Mouse (Mus musculus): ENCODE measurements around the gene Kifap3. TPM values are rescaled to one million over a fixed set of nuclear protein-coding genes. Genes with fewer than 3 reads are reported as not detected.
"Not testable (repeated sequence)": the region's sequence is repeated elsewhere in the genome, so short reads cannot be mapped to it uniquely, and the experiment has no call there.

Kifap3 gene
- polyA plus RNA-seq (2014; fragmentation: Nextera tagmentation; extraction: Ambion mirVana), result 68.1 and 68.7 TPM in 2 replicates

DNA sequence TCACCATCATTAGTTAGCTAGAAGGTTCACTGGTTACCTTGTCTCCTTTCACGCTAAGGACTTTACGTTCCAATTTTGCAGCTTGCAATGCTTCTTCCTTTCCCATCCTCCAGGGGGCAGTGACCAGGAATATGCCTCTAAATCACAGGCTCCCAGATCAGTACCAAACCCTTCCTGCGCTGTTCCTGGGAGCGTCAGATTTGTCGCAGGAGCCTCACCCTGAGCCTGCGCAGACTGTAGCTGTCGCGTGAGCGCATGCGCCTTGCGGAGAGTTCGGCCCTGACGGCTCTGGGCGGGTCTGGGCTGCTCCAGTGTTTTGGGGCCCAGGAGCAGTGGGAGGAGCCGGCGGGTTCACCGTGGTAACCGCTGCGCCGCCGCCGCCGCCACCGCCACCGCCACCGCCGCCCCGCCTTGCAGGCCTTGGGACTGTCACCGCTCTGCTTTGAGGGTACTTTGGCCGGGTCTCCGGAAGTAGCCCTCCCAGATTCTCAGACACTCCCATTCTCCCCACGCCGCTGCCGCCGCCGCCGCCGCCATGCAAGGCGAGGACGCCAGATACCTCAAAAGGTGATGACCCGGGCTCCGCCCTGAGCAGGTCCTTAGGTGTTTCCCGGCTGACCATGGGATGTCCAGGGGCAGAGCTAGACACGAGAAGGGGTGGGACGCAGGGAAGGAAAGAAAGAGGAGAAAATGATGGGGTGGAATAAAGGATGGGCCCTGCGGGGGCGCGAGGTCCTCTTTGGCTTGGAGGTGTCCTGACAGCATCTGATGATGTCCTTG is at the start of gene Kifap3:
Kifap3 (plus strand) TSS at position 248 of the 780 bp plus-strand sequence.
- peak within 1 kb of the TSS; percentile 77 for H3K9ac ChIP-seq (ENCODE audit: low read length)
- H3K9me3 ChIP-seq (ENCODE audit: control insufficient read depth, low read length), result no peaks in the 10 kb centered on the region
- no peaks in the 10 kb centered on the region for H3K4me1 ChIP-seq (ENCODE audit: control insufficient read depth, insufficient read depth, low read length)
- H3K4me3 ChIP-seq (ENCODE audit: low read depth, low read length), result peak within 1 kb of the TSS; percentile 69
- H3K27ac ChIP-seq (ENCODE audit: low read depth, low read length), result peak within 1 kb of the TSS; percentile 85
- H3K36me3 ChIP-seq (ENCODE audit: control insufficient read depth, insufficient read depth, low read length), result peaks cover 4% of the 10 kb centered on the region; the same call in 1 of the 2 replicates
- DNase-seq (ENCODE audit: low spot score) (peak; percentile 98), ATAC-seq (ENCODE audit: insufficient read depth, low FRiP score, low TSS enrichment) (peak; percentile 100)
- H3K27me3 ChIP-seq (ENCODE audit: control insufficient read depth, insufficient read depth, low read length), result no peaks in the 10 kb centered on the region
- WGBS, result under 1% methylated on average over 44 of the region's 48 CpGs
- H3K4me2 ChIP-seq (ENCODE audit: low read depth), result peak within 1 kb of the TSS; percentile 68

DNA sequence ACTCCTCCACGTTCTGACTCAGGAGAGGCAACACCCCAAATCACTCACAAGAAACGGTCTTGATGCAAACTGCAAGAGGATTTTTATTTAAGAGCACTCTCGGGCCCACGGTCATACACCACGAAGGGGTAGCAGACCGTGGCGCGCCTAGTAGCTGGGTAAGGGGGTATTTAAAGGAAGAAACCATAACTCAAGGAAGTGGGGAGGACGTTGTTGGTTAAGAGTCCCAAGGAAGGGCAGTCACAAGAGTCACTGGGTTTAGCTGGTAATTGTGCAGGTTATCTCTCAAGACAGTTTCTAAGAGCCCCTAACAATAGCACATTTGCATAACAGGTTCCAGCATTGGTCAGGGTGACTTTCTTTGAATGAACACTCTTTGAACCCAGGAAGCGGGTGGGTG is 48.2 kb upstream of the Kifap3 start:
- not testable (repeated sequence) for H3K4me3 ChIP-seq (ENCODE audit: low read depth, low read length); H3K4me1 ChIP-seq (ENCODE audit: control insufficient read depth, insufficient read depth, low read length); H3K9me3 ChIP-seq (ENCODE audit: control insufficient read depth, low read length); H3K36me3 ChIP-seq (ENCODE audit: control insufficient read depth, insufficient read depth, low read length); H3K27me3 ChIP-seq (ENCODE audit: control insufficient read depth, insufficient read depth, low read length); H3K27ac ChIP-seq (ENCODE audit: low read depth, low read length); H3K9ac ChIP-seq (ENCODE audit: low read length); DNase-seq (ENCODE audit: low spot score); H3K4me2 ChIP-seq (ENCODE audit: low read depth); ATAC-seq (ENCODE audit: insufficient read depth, low FRiP score, low TSS enrichment)
- WGBS, result 93% methylated on average over 10 of the region's 10 CpGs

DNA sequence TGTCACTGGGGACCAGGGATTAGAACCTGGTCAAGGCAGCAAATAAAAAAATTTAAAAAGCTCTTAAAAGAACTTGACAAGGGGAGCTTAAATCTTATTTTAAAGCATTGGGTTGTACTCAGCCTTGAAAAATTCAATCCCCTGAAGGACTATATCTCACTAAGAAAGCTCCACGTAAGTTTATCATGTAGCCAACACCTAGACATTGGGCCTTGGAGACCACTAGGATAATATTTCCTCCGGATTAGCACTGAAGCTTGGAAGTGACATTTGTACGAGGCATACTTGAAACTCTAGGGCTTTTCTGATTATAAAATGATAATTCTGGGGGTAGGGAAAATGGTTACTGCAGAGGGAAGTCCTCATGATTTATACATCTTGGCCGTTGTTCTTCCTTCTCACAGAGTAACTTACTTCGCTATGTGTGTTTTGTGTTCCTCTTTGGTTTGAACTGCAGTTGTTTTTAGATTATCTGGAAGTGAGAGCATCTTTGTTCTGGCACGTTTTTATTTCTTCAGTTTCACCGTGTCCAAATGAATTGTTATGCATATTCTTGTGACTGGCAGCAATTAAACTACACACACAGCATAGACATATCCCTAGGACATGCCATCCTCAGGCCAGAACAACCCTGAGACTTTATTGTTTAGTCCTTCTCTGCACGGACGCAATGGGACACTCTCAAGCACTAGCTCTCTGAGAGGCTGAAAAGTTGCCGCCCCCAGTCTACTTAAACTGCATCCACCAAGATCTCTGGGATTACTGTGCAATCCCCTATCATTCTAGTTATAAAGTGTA is 42.7 kb upstream of the Kifap3 start:
- 76% methylated on average over 10 of the region's 10 CpGs for WGBS
- H3K4me1 ChIP-seq (ENCODE audit: control insufficient read depth, insufficient read depth, low read length), result no peaks in the 10 kb centered on the region

DNA sequence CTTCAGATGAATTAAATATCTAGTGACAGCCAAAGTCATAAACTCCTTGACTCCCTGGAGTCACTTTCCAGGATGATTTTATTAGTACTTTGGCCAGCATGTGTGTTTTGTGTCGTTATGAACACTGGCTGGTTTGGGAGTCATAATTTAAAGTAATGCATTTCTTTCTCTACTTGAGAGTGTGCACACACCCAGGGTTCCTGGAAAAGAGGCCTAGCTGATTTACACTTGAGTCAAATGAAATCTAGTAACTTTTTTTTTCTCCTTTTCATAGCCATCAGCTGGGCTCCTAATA is 42.2 kb upstream of the Kifap3 start:
- WGBS, result 63% methylated on average over 1 of the region's 1 CpGs
- H3K4me1 ChIP-seq (ENCODE audit: control insufficient read depth, insufficient read depth, low read length), result no peaks in the 10 kb centered on the region
- H3K4me3 ChIP-seq (ENCODE audit: low read depth, low read length), result no peak overlapping the region
- DNase-seq (ENCODE audit: low spot score), result no peak
- H3K27ac ChIP-seq (ENCODE audit: low read depth, low read length), result no peak overlapping the region
- no peaks in the 10 kb centered on the region for H3K9me3 ChIP-seq (ENCODE audit: control insufficient read depth, low read length)
- no peaks in the 10 kb centered on the region for H3K27me3 ChIP-seq (ENCODE audit: control insufficient read depth, insufficient read depth, low read length)
- no peak overlapping the region for H3K9ac ChIP-seq (ENCODE audit: low read length)
- H3K36me3 ChIP-seq (ENCODE audit: control insufficient read depth, insufficient read depth, low read length), result no peaks in the 10 kb centered on the region
- ATAC-seq (ENCODE audit: insufficient read depth, low FRiP score, low TSS enrichment), result no peak
- H3K4me2 ChIP-seq (ENCODE audit: low read depth), result no peak overlapping the region

More for the DNA sequence above, 42.7 kb upstream of the Kifap3 start:
- Histone ChIP-seq H3K36me3 (ENCODE audit: control insufficient read depth, insufficient read depth, low read length) (no peaks in the 10 kb centered on the region), H3K4me3 (ENCODE audit: low read depth, low read length) (no peak overlapping the region), H3K9me3 (ENCODE audit: control insufficient read depth, low read length) (no peaks in the 10 kb centered on the region), H3K4me2 (ENCODE audit: low read depth) (no peak overlapping the region), H3K9ac (ENCODE audit: low read length) (no peak overlapping the region), H3K27me3 (ENCODE audit: control insufficient read depth, insufficient read depth, low read length) (no peaks in the 10 kb centered on the region), H3K27ac (ENCODE audit: low read depth, low read length) (no peak overlapping the region)
- ATAC-seq (ENCODE audit: insufficient read depth, low FRiP score, low TSS enrichment), result no peak
- no peak for DNase-seq (ENCODE audit: low spot score)

DNA sequence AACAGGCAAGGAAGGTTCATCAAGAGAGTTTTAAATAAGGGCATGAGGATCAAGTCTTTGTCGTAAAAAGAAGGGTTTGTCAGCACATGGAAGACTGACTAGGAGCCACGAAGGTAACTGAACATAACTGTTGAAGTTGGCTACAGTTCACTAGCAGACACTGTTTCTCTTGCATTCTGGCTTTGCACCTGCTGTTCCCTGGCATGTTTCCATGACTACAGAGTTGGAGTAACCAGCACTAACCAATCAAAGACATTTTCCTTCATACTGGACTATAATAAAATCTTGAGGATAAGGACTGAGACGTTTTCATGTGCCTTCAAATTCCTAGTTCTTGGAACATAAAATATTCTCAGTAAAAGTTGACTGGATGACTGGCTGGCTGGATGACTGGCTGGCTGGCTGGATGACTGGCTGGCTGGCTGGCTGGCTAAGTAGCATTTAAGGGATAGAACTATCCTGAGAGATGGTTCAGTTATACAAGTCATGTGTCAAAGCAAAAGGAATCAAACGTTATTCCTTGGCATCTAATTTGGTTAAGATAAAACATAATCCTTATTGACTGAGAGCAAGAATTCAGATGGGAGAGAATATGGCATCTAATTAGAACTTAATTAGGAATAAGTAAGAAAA is 27.9 kb upstream of the Kifap3 start:
- WGBS, result 71% methylated on average over 4 of the region's 4 CpGs
- H3K9ac ChIP-seq (ENCODE audit: low read length), result no peak overlapping the region
- no peak overlapping the region for H3K4me2 ChIP-seq (ENCODE audit: low read depth)
- no peaks in the 10 kb centered on the region for H3K9me3 ChIP-seq (ENCODE audit: control insufficient read depth, low read length)
- ATAC-seq (ENCODE audit: insufficient read depth, low FRiP score, low TSS enrichment) (no peak), DNase-seq (ENCODE audit: low spot score) (no peak)
- no peaks in the 10 kb centered on the region for H3K4me1 ChIP-seq (ENCODE audit: control insufficient read depth, insufficient read depth, low read length)
- H3K4me3 ChIP-seq (ENCODE audit: low read depth, low read length), result no peak overlapping the region
- no peaks in the 10 kb centered on the region for H3K27me3 ChIP-seq (ENCODE audit: control insufficient read depth, insufficient read depth, low read length)
- H3K27ac ChIP-seq (ENCODE audit: low read depth, low read length), result no peak overlapping the region
- no peaks in the 10 kb centered on the region for H3K36me3 ChIP-seq (ENCODE audit: control insufficient read depth, insufficient read depth, low read length)

DNA sequence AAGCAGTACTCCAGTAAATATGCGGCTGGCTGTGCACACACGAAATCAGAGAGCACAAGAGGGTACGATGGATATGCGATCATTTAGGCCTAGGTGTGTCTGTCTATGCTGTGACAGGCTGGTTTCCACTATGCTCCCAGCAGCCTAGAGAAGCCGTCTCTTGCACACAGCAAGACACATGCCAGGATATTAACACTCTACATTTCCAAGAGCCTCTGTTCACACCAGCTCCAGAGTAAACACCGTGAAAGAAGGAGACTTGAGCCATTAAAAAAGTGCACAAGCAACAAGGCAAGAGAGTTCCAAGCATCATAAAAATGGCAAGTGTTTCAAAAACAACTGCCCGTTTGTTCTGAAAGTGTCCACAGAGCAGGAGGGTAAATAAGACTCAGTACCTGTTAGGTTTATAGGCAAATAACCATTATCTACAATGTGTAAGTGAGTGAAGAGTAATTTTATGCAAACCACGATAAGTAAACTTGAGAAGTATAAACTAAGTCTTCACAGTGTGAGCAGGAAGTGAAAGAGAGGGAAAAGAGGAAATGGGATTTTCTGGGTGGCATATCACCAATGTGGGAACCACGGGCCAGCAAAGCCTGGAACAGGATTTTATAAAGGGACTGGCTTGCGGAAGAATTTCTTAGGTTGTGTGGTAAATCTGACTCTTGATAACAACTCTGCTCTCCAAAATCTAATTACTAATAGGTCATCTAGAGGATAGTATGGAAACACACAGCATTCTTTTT is 21.7 kb upstream of the Kifap3 start:
- Histone ChIP-seq H3K36me3 (ENCODE audit: control insufficient read depth, insufficient read depth, low read length) (no peaks in the 10 kb centered on the region), H3K9ac (ENCODE audit: low read length) (no peak overlapping the region), H3K27me3 (ENCODE audit: control insufficient read depth, insufficient read depth, low read length) (no peaks in the 10 kb centered on the region), H3K9me3 (ENCODE audit: control insufficient read depth, low read length) (no peaks in the 10 kb centered on the region), H3K4me1 (ENCODE audit: control insufficient read depth, insufficient read depth, low read length) (no peaks in the 10 kb centered on the region), H3K27ac (ENCODE audit: low read depth, low read length) (no peak overlapping the region), H3K4me2 (ENCODE audit: low read depth) (no peak overlapping the region), H3K4me3 (ENCODE audit: low read depth, low read length) (no peak overlapping the region)
- no peak for ATAC-seq (ENCODE audit: insufficient read depth, low FRiP score, low TSS enrichment)
- DNase-seq (ENCODE audit: low spot score), result no peak
- WGBS, result 77% methylated on average over 10 of the region's 10 CpGs

DNA sequence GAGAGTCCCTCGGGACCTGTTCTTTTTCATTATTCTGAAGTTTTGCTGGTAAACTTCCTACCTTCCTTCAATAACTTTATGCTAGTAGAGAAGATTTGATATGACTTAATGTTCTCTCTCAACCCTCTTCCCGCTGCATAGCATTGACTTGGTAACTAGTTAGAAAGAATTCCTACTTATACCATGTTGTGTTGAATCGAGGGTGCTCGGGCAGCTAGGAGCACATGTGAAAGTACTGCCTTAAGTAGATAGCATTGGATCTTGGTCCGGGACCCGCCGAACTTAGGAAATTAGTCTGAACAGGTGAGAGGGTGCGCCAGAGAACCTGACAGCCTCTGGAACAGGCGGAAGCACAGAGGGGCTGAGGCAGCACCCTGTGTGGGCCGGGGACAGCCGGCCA is 4.2 kb downstream of the Kifap3 start:
- not testable (repeated sequence) for H3K27me3 ChIP-seq (ENCODE audit: control insufficient read depth, insufficient read depth, low read length); H3K36me3 ChIP-seq (ENCODE audit: control insufficient read depth, insufficient read depth, low read length); H3K9ac ChIP-seq (ENCODE audit: low read length); H3K9me3 ChIP-seq (ENCODE audit: control insufficient read depth, low read length); H3K4me1 ChIP-seq (ENCODE audit: control insufficient read depth, insufficient read depth, low read length); DNase-seq (ENCODE audit: low spot score); H3K27ac ChIP-seq (ENCODE audit: low read depth, low read length); ATAC-seq (ENCODE audit: insufficient read depth, low FRiP score, low TSS enrichment); H3K4me2 ChIP-seq (ENCODE audit: low read depth); H3K4me3 ChIP-seq (ENCODE audit: low read depth, low read length)
- WGBS, result 95% methylated on average over 7 of the region's 11 CpGs

DNA sequence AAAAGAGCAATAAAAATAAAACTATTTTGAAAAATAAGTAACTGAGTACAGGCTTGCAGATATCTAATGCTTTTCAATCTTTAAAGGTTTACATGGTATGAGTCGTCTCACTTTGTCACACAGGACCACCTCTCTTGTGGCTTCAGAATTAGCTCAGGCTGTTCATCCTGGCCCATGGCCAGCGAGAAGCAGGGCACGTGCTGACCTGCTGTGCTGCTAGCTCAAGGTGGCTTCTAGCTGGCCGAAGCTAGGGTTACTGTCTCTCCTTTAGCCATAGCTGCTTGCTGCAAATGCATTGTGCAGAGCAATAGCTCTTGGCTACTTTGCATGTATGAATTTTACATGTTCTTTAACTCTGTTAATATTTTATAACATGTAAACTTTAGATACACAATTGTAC is 42.0 kb downstream of the Kifap3 start:
- DNase-seq (ENCODE audit: low spot score) (no peak), ATAC-seq (ENCODE audit: insufficient read depth, low FRiP score, low TSS enrichment) (no peak)
- 83% methylated on average over 4 of the region's 4 CpGs for WGBS
- no peak overlapping the region for H3K9ac ChIP-seq (ENCODE audit: low read length)
- H3K4me3 ChIP-seq (ENCODE audit: low read depth, low read length), result no peak overlapping the region
- no peaks in the 10 kb centered on the region for H3K4me1 ChIP-seq (ENCODE audit: control insufficient read depth, insufficient read depth, low read length)
- H3K4me2 ChIP-seq (ENCODE audit: low read depth), result no peak overlapping the region
- no peaks in the 10 kb centered on the region for H3K9me3 ChIP-seq (ENCODE audit: control insufficient read depth, low read length)
- no peaks in the 10 kb centered on the region for H3K36me3 ChIP-seq (ENCODE audit: control insufficient read depth, insufficient read depth, low read length)
- no peak overlapping the region for H3K27ac ChIP-seq (ENCODE audit: low read depth, low read length)
- H3K27me3 ChIP-seq (ENCODE audit: control insufficient read depth, insufficient read depth, low read length), result no peaks in the 10 kb centered on the region

Data from neural tube, embryonic 11.5 days (tissue).